Mouse (Mus musculus): ENCODE measurements around the gene Hs1bp3. TPM values are rescaled to one million over a fixed set of nuclear protein-coding genes. Genes with fewer than 3 reads are reported as not detected.

Hs1bp3 gene
- polyA plus RNA-seq (2015; fragmentation: Nextera tagmentation; extraction: Ambion mirVana), result 8.4 and 8.9 TPM in 2 replicates

- ATAC-seq, result peak; percentile 89
- under 1% methylated on average over 38 of the region's 38 CpGs for WGBS
- H3K9ac ChIP-seq (ENCODE audit: low read depth, low read length), result peak within 1 kb of the TSS; percentile 69
These were observed at the start of gene Hs1bp3 for GRCm38 (mm10) chr12:8313270-8313771. Gene Hs1bp3, plus strand, starts transcription at chr12:8313432.

GRCm38 (mm10) chr12:8266311-8266710, 46.9 kb upstream of the Hs1bp3 start:
- no peaks in the 10 kb centered on the region for H3K4me1 ChIP-seq (ENCODE audit: control insufficient read depth, insufficient read depth, low read length)
- no peaks in the 10 kb centered on the region for H3K9me3 ChIP-seq (replicated peaks; ENCODE audit: control insufficient read depth, low read length, poor library complexity, severe bottlenecking)
- H3K27me3 ChIP-seq (ENCODE audit: control insufficient read depth, insufficient read depth, low read depth, low read length), result no peaks in the 10 kb centered on the region
- 90% methylated on average over 7 of the region's 7 CpGs for WGBS
- H3K4me3 ChIP-seq (ENCODE audit: low read depth, low read length), result no peak overlapping the region
- no peak overlapping the region for H3K27ac ChIP-seq (ENCODE audit: low read length)
- H3K4me2 ChIP-seq (ENCODE audit: low read length), result no peak overlapping the region
- no peak overlapping the region for H3K9ac ChIP-seq (ENCODE audit: low read depth, low read length)
- H3K36me3 ChIP-seq (ENCODE audit: control insufficient read depth, insufficient read depth, low read length), result no peaks in the 10 kb centered on the region; the same call in 1 of the 2 replicates
- no peak for ATAC-seq

More at GRCm38 (mm10) chr12:8313270-8313771, at the start of gene Hs1bp3:
- Histone ChIP-seq H3K9me3 (replicated peaks; ENCODE audit: control insufficient read depth, low read length, poor library complexity, severe bottlenecking) (no peaks in the 10 kb centered on the region), H3K36me3 (ENCODE audit: control insufficient read depth, insufficient read depth, low read length) (0 out of 2 replicates have a peak, but pooled peaks cover 3% of the 10 kb centered on the region), H3K27me3 (ENCODE audit: control insufficient read depth, insufficient read depth, low read depth, low read length) (peaks cover 4% of the 10 kb centered on the region; the same call in 1 of the 2 replicates), H3K4me3 (ENCODE audit: low read depth, low read length) (peak within 1 kb of the TSS; percentile 53), H3K27ac (ENCODE audit: low read length) (no peak within 1 kb of the TSS), H3K4me1 (ENCODE audit: control insufficient read depth, insufficient read depth, low read length) (peaks cover 14% of the 10 kb centered on the region), H3K4me2 (ENCODE audit: low read length) (peak within 1 kb of the TSS; percentile 93)

GRCm38 (mm10) chr12:8269627-8270026, 43.6 kb upstream of the Hs1bp3 start:
- no peak for ATAC-seq
- 96% methylated on average over 11 of the region's 11 CpGs for WGBS

DNA sequence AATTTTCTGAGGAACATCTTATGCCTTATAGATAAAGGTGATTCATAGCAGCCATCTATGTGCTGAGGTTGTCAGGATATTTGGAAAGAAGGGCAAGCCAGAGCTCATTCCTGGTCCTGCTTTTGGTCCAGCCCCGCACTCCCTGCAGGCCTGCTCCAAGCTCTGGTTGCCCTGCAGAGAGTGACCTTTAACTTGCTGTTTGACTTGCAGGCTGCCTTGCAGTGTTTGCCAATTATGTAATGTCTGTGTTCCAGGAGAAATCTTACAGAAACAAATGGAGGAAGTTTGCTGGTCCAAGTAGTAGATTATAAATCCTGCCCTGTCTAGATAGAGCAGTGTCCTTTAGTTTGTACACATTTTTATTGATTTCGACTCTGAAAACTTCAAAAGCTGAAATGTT, 41.8 kb upstream of the Hs1bp3 start:
- no peaks in the 10 kb centered on the region for H3K4me1 ChIP-seq (ENCODE audit: control insufficient read depth, insufficient read depth, low read length)
- no peaks in the 10 kb centered on the region for H3K9me3 ChIP-seq (replicated peaks; ENCODE audit: control insufficient read depth, low read length, poor library complexity, severe bottlenecking)
- no peak overlapping the region for H3K9ac ChIP-seq (ENCODE audit: low read depth, low read length)
- H3K36me3 ChIP-seq (ENCODE audit: control insufficient read depth, insufficient read depth, low read length), result no peaks in the 10 kb centered on the region; the same call in 1 of the 2 replicates
- no peaks in the 10 kb centered on the region for H3K27me3 ChIP-seq (ENCODE audit: control insufficient read depth, insufficient read depth, low read depth, low read length)
- no peak overlapping the region for H3K27ac ChIP-seq (ENCODE audit: low read length)
- WGBS, result 94% methylated on average over 2 of the region's 2 CpGs
- H3K4me3 ChIP-seq (ENCODE audit: low read depth, low read length), result no peak overlapping the region
- no peak overlapping the region for H3K4me2 ChIP-seq (ENCODE audit: low read length)
- ATAC-seq, result no peak

More at GRCm38 (mm10) chr12:8269627-8270026, 43.6 kb upstream of the Hs1bp3 start:
- Histone ChIP-seq H3K4me2 (ENCODE audit: low read length) (no peak overlapping the region), H3K36me3 (ENCODE audit: control insufficient read depth, insufficient read depth, low read length) (no peaks in the 10 kb centered on the region; the same call in 1 of the 2 replicates), H3K27ac (ENCODE audit: low read length) (no peak overlapping the region), H3K27me3 (ENCODE audit: control insufficient read depth, insufficient read depth, low read depth, low read length) (no peaks in the 10 kb centered on the region), H3K9me3 (replicated peaks; ENCODE audit: control insufficient read depth, low read length, poor library complexity, severe bottlenecking) (no peaks in the 10 kb centered on the region), H3K9ac (ENCODE audit: low read depth, low read length) (no peak overlapping the region), H3K4me1 (ENCODE audit: control insufficient read depth, insufficient read depth, low read length) (no peaks in the 10 kb centered on the region), H3K4me3 (ENCODE audit: low read depth, low read length) (no peak overlapping the region)

DNA sequence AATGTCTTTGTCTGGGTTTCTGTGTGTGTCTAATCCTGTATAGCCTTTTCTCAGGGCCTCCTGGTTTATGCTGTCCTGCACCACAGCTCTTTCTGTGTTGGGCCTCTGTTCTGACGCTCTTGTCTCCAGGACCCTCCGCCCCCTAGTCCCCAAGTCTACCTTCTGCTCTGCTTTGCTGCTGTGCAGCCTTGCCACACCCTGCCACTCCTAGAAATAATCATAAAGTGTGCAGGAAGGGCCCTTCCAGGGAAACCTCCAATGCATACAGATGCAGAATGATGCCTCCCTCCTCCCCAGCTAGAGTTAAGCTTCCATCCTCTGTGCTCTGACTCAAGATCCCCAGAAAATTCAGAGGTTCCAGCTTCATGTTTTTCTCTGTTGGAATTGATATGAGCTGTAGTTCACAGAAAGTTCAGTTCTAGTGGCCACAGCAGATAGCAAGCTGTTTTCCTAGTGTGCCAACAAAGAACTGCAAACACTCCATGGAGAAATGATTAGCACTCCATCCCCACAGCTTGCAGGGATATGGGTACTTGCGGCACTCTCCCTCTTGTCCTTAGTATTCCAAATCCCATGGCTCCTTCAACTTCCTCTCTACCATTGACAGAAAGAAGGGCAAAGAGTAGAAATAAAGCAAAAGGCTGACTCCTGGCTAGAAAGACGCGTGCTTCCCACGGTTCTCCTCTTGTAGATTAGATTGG, 39.6 kb upstream of the Hs1bp3 start:
- no peak overlapping the region for H3K4me2 ChIP-seq (ENCODE audit: low read length)
- H3K9me3 ChIP-seq (replicated peaks; ENCODE audit: control insufficient read depth, low read length, poor library complexity, severe bottlenecking), result no peaks in the 10 kb centered on the region
- 96% methylated on average over 6 of the region's 6 CpGs for WGBS
- no peak for ATAC-seq
- no peaks in the 10 kb centered on the region for H3K27me3 ChIP-seq (ENCODE audit: control insufficient read depth, insufficient read depth, low read depth, low read length)
- H3K4me3 ChIP-seq (ENCODE audit: low read depth, low read length), result no peak overlapping the region
- no peaks in the 10 kb centered on the region for H3K4me1 ChIP-seq (ENCODE audit: control insufficient read depth, insufficient read depth, low read length)
- H3K36me3 ChIP-seq (ENCODE audit: control insufficient read depth, insufficient read depth, low read length), result no peaks in the 10 kb centered on the region
- H3K27ac ChIP-seq (ENCODE audit: low read length), result no peak overlapping the region
- no peak overlapping the region for H3K9ac ChIP-seq (ENCODE audit: low read depth, low read length)

DNA sequence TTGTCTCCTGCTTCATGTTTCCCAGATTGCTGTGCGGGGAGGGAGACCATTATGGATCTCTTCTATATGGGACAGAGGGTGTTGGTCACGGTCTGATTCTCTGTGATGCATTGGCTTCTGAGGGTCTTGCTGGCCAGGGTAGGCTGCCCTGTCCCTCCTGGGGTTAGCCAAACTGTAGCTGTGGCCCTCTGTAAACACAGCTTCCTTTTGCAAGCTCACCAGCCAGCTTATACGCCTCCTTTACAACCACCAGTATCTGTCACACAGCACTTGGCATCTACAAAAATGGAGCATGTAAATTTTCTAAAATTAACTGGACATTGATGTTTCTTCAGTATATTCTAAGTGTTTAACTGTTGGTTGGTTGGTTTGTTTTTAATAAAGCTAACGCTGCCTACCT, 37.8 kb upstream of the Hs1bp3 start:
- H3K4me1 ChIP-seq (ENCODE audit: control insufficient read depth, insufficient read depth, low read length), result no peaks in the 10 kb centered on the region
- H3K9ac ChIP-seq (ENCODE audit: low read depth, low read length), result no peak overlapping the region
- no peak overlapping the region for H3K4me3 ChIP-seq (ENCODE audit: low read depth, low read length)
- no peak overlapping the region for H3K27ac ChIP-seq (ENCODE audit: low read length)
- no peaks in the 10 kb centered on the region for H3K9me3 ChIP-seq (replicated peaks; ENCODE audit: control insufficient read depth, low read length, poor library complexity, severe bottlenecking)
- no peak for ATAC-seq
- no peaks in the 10 kb centered on the region for H3K36me3 ChIP-seq (ENCODE audit: control insufficient read depth, insufficient read depth, low read length)
- no peaks in the 10 kb centered on the region for H3K27me3 ChIP-seq (ENCODE audit: control insufficient read depth, insufficient read depth, low read depth, low read length)
- H3K4me2 ChIP-seq (ENCODE audit: low read length), result no peak overlapping the region
- WGBS, result 89% methylated on average over 4 of the region's 4 CpGs

GRCm38 (mm10) chr12:8281225-8282017, 31.8 kb upstream of the Hs1bp3 start:
- no peaks in the 10 kb centered on the region for H3K27me3 ChIP-seq (ENCODE audit: control insufficient read depth, insufficient read depth, low read depth, low read length)
- H3K4me3 ChIP-seq (ENCODE audit: low read depth, low read length), result no peak overlapping the region
- H3K4me1 ChIP-seq (ENCODE audit: control insufficient read depth, insufficient read depth, low read length), result no peaks in the 10 kb centered on the region
- no peak overlapping the region for H3K27ac ChIP-seq (ENCODE audit: low read length)
- H3K36me3 ChIP-seq (ENCODE audit: control insufficient read depth, insufficient read depth, low read length), result no peaks in the 10 kb centered on the region
- 80% methylated on average over 15 of the region's 15 CpGs for WGBS
- H3K4me2 ChIP-seq (ENCODE audit: low read length), result no peak overlapping the region
- ATAC-seq, result no peak; the same call in 1 of the 2 replicates
- no peaks in the 10 kb centered on the region for H3K9me3 ChIP-seq (replicated peaks; ENCODE audit: control insufficient read depth, low read length, poor library complexity, severe bottlenecking)
- H3K9ac ChIP-seq (ENCODE audit: low read depth, low read length), result no peak overlapping the region

GRCm38 (mm10) chr12:8287970-8288369, 25.3 kb upstream of the Hs1bp3 start:
- H3K9ac ChIP-seq (ENCODE audit: low read depth, low read length), result no peak overlapping the region
- no peak overlapping the region for H3K4me3 ChIP-seq (ENCODE audit: low read depth, low read length)
- no peaks in the 10 kb centered on the region for H3K9me3 ChIP-seq (replicated peaks; ENCODE audit: control insufficient read depth, low read length, poor library complexity, severe bottlenecking)
- no peak overlapping the region for H3K4me2 ChIP-seq (ENCODE audit: low read length)
- no peak for ATAC-seq
- H3K36me3 ChIP-seq (ENCODE audit: control insufficient read depth, insufficient read depth, low read length), result no peaks in the 10 kb centered on the region
- 77% methylated on average over 3 of the region's 3 CpGs for whole genome bisulfite sequencing
- H3K27me3 ChIP-seq (ENCODE audit: control insufficient read depth, insufficient read depth, low read depth, low read length), result no peaks in the 10 kb centered on the region
- peaks cover 5% of the 10 kb centered on the region for H3K4me1 ChIP-seq (ENCODE audit: control insufficient read depth, insufficient read depth, low read length)
- no peak overlapping the region for H3K27ac ChIP-seq (ENCODE audit: low read length)

DNA sequence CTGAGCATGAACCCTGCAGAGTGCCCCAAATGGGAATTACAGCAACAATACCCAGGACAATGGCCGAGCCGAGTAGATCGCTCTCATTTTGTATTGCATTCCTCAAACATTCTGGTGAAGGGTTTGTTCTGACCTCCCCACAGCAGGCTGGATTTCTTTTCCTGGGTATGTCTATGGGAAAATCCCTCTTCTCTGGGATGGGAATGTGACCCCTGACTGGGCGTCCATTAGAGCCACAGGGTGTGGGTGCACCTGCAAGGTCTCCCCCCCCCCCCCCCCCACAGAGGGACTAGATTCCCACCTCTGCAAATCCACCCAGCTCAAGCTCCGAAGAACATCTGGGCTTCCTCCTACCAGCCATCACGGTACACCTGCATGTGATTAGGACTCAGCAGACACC, 24.1 kb upstream of the Hs1bp3 start:
- no peak for ATAC-seq
- Histone ChIP-seq H3K4me2 (ENCODE audit: low read length) (no peak overlapping the region), H3K4me1 (ENCODE audit: control insufficient read depth, insufficient read depth, low read length) (peaks cover 5% of the 10 kb centered on the region), H3K27me3 (ENCODE audit: control insufficient read depth, insufficient read depth, low read depth, low read length) (no peaks in the 10 kb centered on the region), H3K9me3 (replicated peaks; ENCODE audit: control insufficient read depth, low read length, poor library complexity, severe bottlenecking) (no peaks in the 10 kb centered on the region), H3K36me3 (ENCODE audit: control insufficient read depth, insufficient read depth, low read length) (no peaks in the 10 kb centered on the region), H3K4me3 (ENCODE audit: low read depth, low read length) (no peak overlapping the region), H3K9ac (ENCODE audit: low read depth, low read length) (no peak overlapping the region), H3K27ac (ENCODE audit: low read length) (no peak overlapping the region)
- WGBS, result 64% methylated on average over 6 of the region's 6 CpGs

Data from midbrain, embryonic 16.5 days (tissue).